Mouse (Mus musculus): Measurements from ENCODE around the gene Dpm3.

DNA sequence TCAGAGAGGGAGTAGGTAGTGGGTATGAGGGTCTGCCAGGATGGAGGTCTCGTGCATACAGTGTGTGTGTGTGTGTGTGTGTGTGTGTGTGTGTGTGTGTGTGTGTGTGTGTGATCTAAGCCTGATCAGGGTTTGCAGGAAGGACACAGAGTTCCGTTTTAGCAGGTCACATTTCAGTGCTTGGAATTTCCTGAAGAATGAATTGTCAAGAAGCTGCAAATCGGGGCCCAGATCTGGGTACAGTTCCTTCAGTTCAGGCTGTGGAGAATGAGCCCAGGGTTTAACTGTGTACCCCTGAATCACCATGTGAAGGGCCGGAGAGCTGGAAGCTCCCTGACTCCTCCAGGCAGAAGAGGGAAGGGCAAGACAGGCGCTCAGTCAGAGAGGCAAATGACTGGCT, 28.1 kb downstream of the Dpm3 start:
- TF ChIP-seq RCOR1 (conservative IDR thresholded peaks at IDR 0.05; ENCODE audit: low read depth, low read length) (no peak), USF1 (IDR thresholded peaks at IDR 0.05; ENCODE audit: low read depth, low read length) (no peak), TBP (conservative IDR thresholded peaks at IDR 0.05; ENCODE audit: low read depth, low read length) (no peak)

All from CH12.LX (cell line).